Mouse (Mus musculus) erythroblast, embryonic 14.5 days (primary cell): ENCODE results near the gene Pfdn5.

Experiments
- GATA1 ChIP-seq: IDR thresholded peaks from 2 replicates; pipeline ENCODE4 v1.6.1; 2012; ENCODE audit warnings: low read length, inconsistent platforms, mixed read lengths
- TAL1 ChIP-seq: IDR thresholded peaks from 3 replicates; pipeline ENCODE4 v1.6.1; 2012; ENCODE audit warnings: low read length, inconsistent platforms, mixed read lengths

DNA sequence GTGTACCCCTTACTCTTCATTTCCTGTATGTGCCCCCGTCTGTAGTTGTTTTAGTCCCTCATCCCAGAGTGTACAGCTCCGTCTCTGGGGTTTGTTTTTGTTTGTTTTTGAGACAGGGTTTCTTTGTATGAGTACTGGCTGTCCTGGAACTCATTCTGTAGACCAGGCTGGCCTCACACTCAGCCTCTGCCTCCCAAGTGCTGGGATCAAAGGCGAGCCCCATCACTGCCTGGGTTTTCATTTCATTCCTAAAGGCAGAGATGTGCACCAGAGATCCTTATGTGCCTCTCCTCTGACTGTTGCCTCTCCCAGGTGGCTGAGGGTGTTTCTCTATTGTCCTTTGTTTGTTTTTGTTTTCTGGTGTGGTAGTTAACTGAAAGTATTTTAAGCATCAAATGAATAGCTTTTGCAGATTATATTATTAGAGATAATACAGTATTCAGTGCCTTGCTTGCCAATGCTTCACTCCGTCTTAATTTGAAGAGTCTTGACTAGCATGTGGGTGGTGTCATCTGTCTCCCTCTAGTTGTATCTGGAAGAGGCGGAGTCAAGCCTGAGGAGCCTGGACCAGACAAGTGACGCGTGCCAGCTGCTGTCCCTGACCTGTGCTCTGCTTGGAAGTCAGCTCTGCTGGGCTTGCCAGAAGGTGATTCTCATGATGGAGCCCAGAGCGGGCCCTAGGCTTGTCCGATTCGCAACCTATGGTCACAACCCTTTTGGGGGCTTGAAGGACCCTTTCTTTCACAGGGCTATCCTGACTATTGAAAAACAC, 15.7 kb upstream of the Pfdn5 start:
- TF ChIP-seq GATA1 (no peak), TAL1 (no peak)
